Mouse (Mus musculus) cerebellum, adult 2 months (tissue): Measurements from ENCODE around the gene Clmp.
"Not testable (repeated sequence)": the region's sequence is repeated elsewhere in the genome, so short reads cannot be mapped to it uniquely, and the experiment has no call there.

Experiments
- CTCF ChIP-seq: fragments of 200-500 bp; IDR thresholded peaks from 2 replicates; pipeline ENCODE4 v1.5.1; 2011; ENCODE audit warnings: low read depth, mild to moderate bottlenecking, control low read depth, low read length, moderate library complexity, borderline replicate concordance; ENCODE audit not compliant: insufficient read depth
- POLR2A ChIP-seq: fragments of 200-500 bp; IDR thresholded peaks from 2 replicates; pipeline ENCODE4 v1.6.1; 2011; ENCODE audit warnings: low read length, control low read depth, borderline replicate concordance; ENCODE audit not compliant: insufficient read depth

- TF ChIP-seq CTCF, POLR2A: not testable (repeated sequence)
Observed at GRCm38 (mm10) chr9:40802533-40802875, 116.7 kb downstream of the Clmp start.
